Mouse (Mus musculus) forebrain, embryonic 12.5 days (tissue): ENCODE measurements around the gene Tex22. TPM values are rescaled to one million over a fixed set of nuclear protein-coding genes. Genes with fewer than 3 reads are reported as not detected.
A peak's percentile ranks its signal among the peaks of the same experiment; 100 is the strongest.

Experiments
- ATAC-seq: fragments of 200-750 bp; cut with Nextera tagmentation; 2 replicates; pipeline ENCODE4 v1.8.0; 2017; ENCODE audit warnings: moderate TSS enrichment; ENCODE audit not compliant: low FRiP score
- H3K27ac ChIP-seq: fragments of 300-500 bp; sonication (generic); 2 replicates; pipeline ENCODE4 v1.5.1; 2016; ENCODE audit warnings: mild to moderate bottlenecking
- H3K27me3 ChIP-seq: fragments of 300-500 bp; sonication (generic); 2 replicates; pipeline ENCODE4 v1.6.1; 2016; ENCODE audit warnings: mild to moderate bottlenecking
- H3K36me3 ChIP-seq: fragments of 300-500 bp; sonication (generic); replicated peaks from 2 replicates; pipeline ENCODE4 v1.6.1; 2016; ENCODE audit warnings: mild to moderate bottlenecking
- H3K4me1 ChIP-seq: fragments of 300-500 bp; sonication (generic); 2 replicates; pipeline ENCODE4 v1.6.1; 2016
- H3K4me2 ChIP-seq: fragments of 300-500 bp; sonication (generic); 2 replicates; pipeline ENCODE4 v1.6.1; 2016; ENCODE audit warnings: mild to moderate bottlenecking, moderate library complexity
- H3K4me3 ChIP-seq: fragments of 300-500 bp; sonication (generic); replicated peaks from 2 replicates; pipeline ENCODE4 v1.5.1; 2016; ENCODE audit warnings: mild to moderate bottlenecking
- H3K9ac ChIP-seq: fragments of 300-500 bp; sonication (generic); 2 replicates; pipeline ENCODE4 v1.6.1; 2016; ENCODE audit warnings: mild to moderate bottlenecking
- H3K9me3 ChIP-seq: fragments of 300-500 bp; sonication (generic); 2 replicates; pipeline ENCODE4 v1.6.1; 2016
- WGBS: fragments of 180-500 bp; shearing (Covaris S2); methylation state at CpG from one replicate; pipeline ENCODE4 v1.1.7; 2016; 5-methylcytosine and 5-hydroxymethylcytosine counted together
- polyA plus RNA-seq: library from polyadenylated mRNA; unstranded; fragments of >200 nt; fragmentation: Nextera tagmentation; extraction: Ambion mirVana; gene quantifications from 2 replicates; pipeline ENCODE4 v1.2.1, GENCODE M21; 2016

Tex22 gene
- polyA plus RNA-seq, 1 experiment from 2014 or later: not detected

DNA sequence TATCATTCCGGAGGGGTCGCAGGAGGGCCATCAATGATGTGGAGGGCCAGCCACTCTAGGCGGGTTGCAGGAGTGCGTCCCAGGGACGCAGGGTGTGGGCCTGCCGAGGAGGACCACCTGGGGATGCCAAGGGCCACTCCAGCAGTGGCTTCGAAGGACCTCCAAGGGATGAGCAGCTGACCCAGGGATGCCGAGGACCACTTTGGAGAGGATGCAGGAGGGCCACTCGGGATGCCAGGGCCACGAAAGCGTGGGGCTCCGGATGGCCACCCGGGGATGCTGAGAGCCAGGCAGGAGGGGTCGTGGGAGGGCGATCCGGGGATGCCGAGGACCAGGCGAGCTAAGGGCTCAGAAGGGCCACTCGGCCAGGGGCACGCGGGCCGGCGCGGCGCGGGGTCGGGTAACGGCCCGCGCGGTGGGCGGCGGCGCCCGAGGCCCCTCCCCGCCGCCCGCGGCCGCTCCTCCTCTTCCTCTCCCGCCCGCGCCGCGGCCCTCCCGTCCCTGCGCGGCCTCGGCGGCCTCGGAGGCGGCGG, 23.5 kb downstream of the Tex22 start, which contains the start of gene Mta1:
TSS of gene Mta1 (plus strand) at position 530 of the 533 bp plus-strand sequence.
- Histone ChIP-seq H3K27ac (peak within 1 kb of the TSS; percentile 87), H3K9ac (peak within 1 kb of the TSS; percentile 100), H3K9me3 (no peaks in the 10 kb centered on the region), H3K4me2 (peak within 1 kb of the TSS; percentile 92), H3K36me3 (no peaks in the 10 kb centered on the region; the same call in 1 of the 2 replicates), H3K4me1 (peaks cover 36% of the 10 kb centered on the region), H3K4me3 (peak within 1 kb of the TSS; percentile 99), H3K27me3 (no peaks in the 10 kb centered on the region)
- WGBS: 3% methylated on average over 13 of the region's 53 CpGs
- ATAC-seq: peak; percentile 82

DNA sequence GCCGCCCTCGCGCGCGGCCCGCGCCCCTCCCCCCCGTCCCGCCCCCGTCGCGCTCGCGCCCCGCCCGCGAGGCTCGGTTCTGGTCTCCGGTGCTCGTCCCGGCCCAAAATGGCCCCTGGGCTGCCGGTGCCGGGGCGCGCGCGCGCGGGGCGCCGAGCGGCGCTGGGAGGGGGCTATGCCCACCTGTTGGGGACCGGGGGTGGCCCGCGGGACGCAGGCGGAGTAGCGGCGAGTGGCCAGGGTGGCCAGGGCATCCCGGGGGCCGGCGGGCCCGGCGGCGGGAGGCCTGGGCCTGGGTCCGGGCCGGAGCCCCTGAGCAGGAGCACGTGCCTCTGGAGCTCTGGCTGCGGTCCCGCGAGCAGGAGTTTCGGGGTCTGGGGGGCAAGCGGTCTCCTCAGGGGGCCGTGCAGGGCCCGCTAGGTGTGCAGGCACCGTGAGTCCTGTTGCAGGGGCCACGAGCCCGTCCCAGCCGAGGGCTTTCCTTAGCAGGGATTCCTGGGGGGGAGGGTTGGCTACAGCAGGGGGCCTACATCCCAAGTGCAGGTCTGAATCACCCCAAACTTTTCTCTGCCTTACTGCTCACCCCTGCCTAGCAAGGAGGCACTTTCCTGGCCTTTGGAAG, 24.3 kb downstream of the Tex22 start:
- H3K9me3 ChIP-seq: no peaks in the 10 kb centered on the region
- no peaks in the 10 kb centered on the region; the same call in 1 of the 2 replicates for H3K36me3 ChIP-seq
- peak overlapping the region; percentile 87 for H3K27ac ChIP-seq
- H3K27me3 ChIP-seq: no peaks in the 10 kb centered on the region
- under 1% methylated on average over 47 of the region's 60 CpGs for WGBS
- ATAC-seq: peak; percentile 28; the same call in 1 of the 2 replicates
- peaks cover 41% of the 10 kb centered on the region for H3K4me1 ChIP-seq
- H3K4me2 ChIP-seq: peak overlapping the region; percentile 92
- H3K9ac ChIP-seq: peak overlapping the region; percentile 100
- peak overlapping the region; percentile 99 for H3K4me3 ChIP-seq

GRCm38 (mm10) chr12:113099470-113100237, 25.4 kb downstream of the Tex22 start:
- no peak for ATAC-seq
- H3K4me1 ChIP-seq: peaks cover 41% of the 10 kb centered on the region

GRCm38 (mm10) chr12:113100448-113101076, 26.3 kb downstream of the Tex22 start:
- H3K4me2 ChIP-seq: peak overlapping the region; percentile 92; the same call in 1 of the 2 replicates

More at GRCm38 (mm10) chr12:113099470-113100237, 25.4 kb downstream of the Tex22 start:
- H3K4me2 ChIP-seq: peak overlapping the region; percentile 92
- no peaks in the 10 kb centered on the region for H3K9me3 ChIP-seq
- H3K27ac ChIP-seq: 0 out of 2 replicates have a peak overlapping the region, but pooled peaks have one; percentile 36
- WGBS: 43% methylated on average over 6 of the region's 6 CpGs
- H3K4me3 ChIP-seq: peak overlapping the region; percentile 99
- H3K27me3 ChIP-seq: no peaks in the 10 kb centered on the region
- peaks cover 3% of the 10 kb centered on the region for H3K36me3 ChIP-seq
- H3K9ac ChIP-seq: peak overlapping the region; percentile 100

DNA sequence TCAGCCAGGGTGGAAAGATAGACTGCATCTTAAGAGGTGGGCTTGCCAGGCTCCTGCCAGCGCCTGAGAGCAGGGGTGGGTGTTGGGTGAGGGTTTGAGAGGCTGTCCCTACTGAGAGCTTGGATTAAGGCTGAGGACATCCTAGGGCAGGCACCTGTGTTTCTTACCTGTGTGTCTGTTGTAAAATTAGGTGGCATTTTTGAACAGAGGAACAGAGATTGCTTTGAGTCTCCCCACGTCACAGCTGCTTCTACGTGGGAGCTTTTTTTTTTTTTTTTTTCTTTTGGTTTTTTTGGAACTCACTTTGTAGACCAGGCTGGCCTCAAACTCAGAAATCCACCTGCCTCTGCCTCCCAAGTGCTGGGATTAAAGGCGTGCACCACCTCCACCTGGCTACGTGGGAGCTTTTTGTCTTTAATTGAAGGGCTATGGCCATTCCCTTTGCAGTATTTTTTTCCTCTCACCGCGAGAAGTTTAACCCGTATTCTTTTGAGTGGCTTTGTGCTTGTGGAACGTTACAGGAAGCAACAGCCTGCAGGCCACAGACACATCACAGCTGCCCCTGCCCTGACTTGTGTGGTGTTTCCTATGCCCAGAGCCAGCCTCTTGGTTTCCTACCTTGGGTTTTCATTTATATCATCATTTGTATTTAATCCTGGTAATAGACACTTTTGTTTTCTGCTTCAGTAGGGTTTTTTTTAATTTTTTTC, 27.1 kb downstream of the Tex22 start:
- ATAC-seq: no peak
- H3K4me3 ChIP-seq: no peak overlapping the region
- peaks cover 9% of the 10 kb centered on the region for H3K36me3 ChIP-seq
- WGBS: 83% methylated on average over 9 of the region's 9 CpGs
- no peaks in the 10 kb centered on the region for H3K9me3 ChIP-seq
- H3K4me1 ChIP-seq: peaks cover 41% of the 10 kb centered on the region
- H3K9ac ChIP-seq: no peak overlapping the region
- no peak overlapping the region for H3K27ac ChIP-seq
- no peaks in the 10 kb centered on the region for H3K27me3 ChIP-seq
- no peak overlapping the region for H3K4me2 ChIP-seq

More at GRCm38 (mm10) chr12:113100448-113101076, 26.3 kb downstream of the Tex22 start:
- ATAC-seq: no peak
- WGBS: 78% methylated on average over 5 of the region's 5 CpGs
- Histone ChIP-seq H3K9me3 (no peaks in the 10 kb centered on the region), H3K9ac (0 out of 2 replicates have a peak overlapping the region, but pooled peaks have one; percentile 100), H3K36me3 (peaks cover 9% of the 10 kb centered on the region), H3K27ac (peak overlapping the region; percentile 36; the same call in 1 of the 2 replicates), H3K4me1 (peaks cover 41% of the 10 kb centered on the region), H3K4me3 (no peak overlapping the region; the same call in 1 of the 2 replicates), H3K27me3 (no peaks in the 10 kb centered on the region)

- no peak for ATAC-seq
- 65% methylated on average over 6 of the region's 6 CpGs for WGBS
- H3K27ac ChIP-seq: no peak overlapping the region
- peaks cover 35% of the 10 kb centered on the region for H3K4me1 ChIP-seq
- H3K9me3 ChIP-seq: no peaks in the 10 kb centered on the region
- H3K4me2 ChIP-seq: no peak overlapping the region
- H3K9ac ChIP-seq: no peak overlapping the region
- peaks cover 9% of the 10 kb centered on the region for H3K36me3 ChIP-seq
- no peak overlapping the region for H3K4me3 ChIP-seq
- H3K27me3 ChIP-seq: no peaks in the 10 kb centered on the region
These were observed 28.2 kb downstream of the Tex22 start for GRCm38 (mm10) chr12:113102461-113102860.

GRCm38 (mm10) chr12:113103846-113104451, 29.6 kb downstream of the Tex22 start:
- Histone ChIP-seq H3K27me3 (no peaks in the 10 kb centered on the region), H3K9me3 (no peaks in the 10 kb centered on the region), H3K4me1 (peaks cover 29% of the 10 kb centered on the region), H3K4me2 (no peak overlapping the region), H3K27ac (no peak overlapping the region), H3K36me3 (peaks cover 10% of the 10 kb centered on the region), H3K4me3 (no peak overlapping the region), H3K9ac (no peak overlapping the region)
- WGBS: 89% methylated on average over 8 of the region's 8 CpGs
- no peak for ATAC-seq

- H3K27ac ChIP-seq: no peak overlapping the region
- peaks cover 6% of the 10 kb centered on the region; the same call in 1 of the 2 replicates for H3K4me1 ChIP-seq
- 94% methylated on average over 6 of the region's 6 CpGs for WGBS
- H3K27me3 ChIP-seq: no peaks in the 10 kb centered on the region
- peaks cover 13% of the 10 kb centered on the region for H3K36me3 ChIP-seq
- no peak for ATAC-seq
- H3K4me2 ChIP-seq: no peak overlapping the region
- no peak overlapping the region for H3K4me3 ChIP-seq
- H3K9ac ChIP-seq: no peak overlapping the region
- no peaks in the 10 kb centered on the region for H3K9me3 ChIP-seq
These were observed 32.1 kb downstream of the Tex22 start for GRCm38 (mm10) chr12:113106386-113106785.

GRCm38 (mm10) chr12:113107431-113108124, 33.3 kb downstream of the Tex22 start:
- Histone ChIP-seq H3K27me3 (no peaks in the 10 kb centered on the region), H3K4me1 (peaks cover 6% of the 10 kb centered on the region; the same call in 1 of the 2 replicates), H3K27ac (no peak overlapping the region), H3K36me3 (peaks cover 20% of the 10 kb centered on the region), H3K4me2 (no peak overlapping the region), H3K9ac (no peak overlapping the region), H3K9me3 (no peaks in the 10 kb centered on the region), H3K4me3 (no peak overlapping the region)
- 87% methylated on average over 4 of the region's 4 CpGs for whole genome bisulfite sequencing
- no peak for ATAC-seq

GRCm38 (mm10) chr12:113108528-113109283, 34.4 kb downstream of the Tex22 start:
- H3K9me3 ChIP-seq: no peaks in the 10 kb centered on the region
- no peak overlapping the region for H3K4me2 ChIP-seq
- no peaks in the 10 kb centered on the region for H3K27me3 ChIP-seq
- H3K9ac ChIP-seq: no peak overlapping the region
- peaks cover 32% of the 10 kb centered on the region for H3K36me3 ChIP-seq
- no peak for ATAC-seq
- WGBS: 89% methylated on average over 17 of the region's 17 CpGs
- no peak overlapping the region for H3K27ac ChIP-seq
- H3K4me1 ChIP-seq: no peaks in the 10 kb centered on the region; the same call in 1 of the 2 replicates
- H3K4me3 ChIP-seq: no peak overlapping the region
